Mouse (Mus musculus) myocyte (in vitro differentiated cells): Measurements from ENCODE around the gene Aim2.

Experiments
- E2F4 ChIP-seq: IDR thresholded peaks from one replicate; pipeline ENCODE4 v1.6.1; 2011; ENCODE audit warnings: mild to moderate bottlenecking, control low read depth, moderate library complexity; ENCODE audit not compliant: insufficient read depth
- MAX ChIP-seq: IDR thresholded peaks from one replicate; pipeline ENCODE4 v1.6.1; 2011; ENCODE audit warnings: low read depth, mild to moderate bottlenecking, control low read depth
- MYOG ChIP-seq, 3 experiments: IDR thresholded peaks; one replicate each; pipeline ENCODE4 v1.6.1; 2011; ENCODE audit warnings: control low read depth in 2 of 3, low read depth in 2 of 3, mild to moderate bottlenecking in 2 of 3; ENCODE audit not compliant: insufficient read length in 2 of 3, control insufficient read depth in 1 of 3, insufficient read depth in 1 of 3
- POLR2A ChIP-seq: IDR thresholded peaks from one replicate; pipeline ENCODE4 v1.6.1; 2011; ENCODE audit warnings: low read depth, mild to moderate bottlenecking, control low read depth, moderate library complexity; ENCODE audit not compliant: insufficient read length
- TCF12 ChIP-seq: IDR thresholded peaks from one replicate; pipeline ENCODE4 v1.6.1; 2011; ENCODE audit warnings: mild to moderate bottlenecking, control low read depth; ENCODE audit not compliant: poor library complexity, insufficient read depth, severe bottlenecking
- USF1 ChIP-seq: IDR thresholded peaks from one replicate; pipeline ENCODE4 v1.6.1; 2011; ENCODE audit warnings: low read depth, mild to moderate bottlenecking, control low read depth, moderate library complexity

GRCm38 (mm10) chr1:173329185-173329584 lies 21.5 kb upstream of the Aim2 start:
- TF ChIP-seq POLR2A (no peak), TCF12 (no peak), USF1 (no peak), E2F4 (no peak), MYOG (IDR thresholded peaks at IDR 0.05; ENCODE audit: control insufficient read depth in 1 of 3, insufficient read depth in 1 of 3, insufficient read length in 2 of 3, low read depth in 2 of 3) (no peak), MAX (no peak)
